Mouse (Mus musculus): ENCODE measurements around the gene Rcor1. TPM values are rescaled to one million over a fixed set of nuclear protein-coding genes. Genes with fewer than 3 reads are reported as not detected.
"Not testable (repeated sequence)": the region's sequence is repeated elsewhere in the genome, so short reads cannot be mapped to it uniquely, and the experiment has no call there.

Rcor1 gene
- polyA plus RNA-seq, 1 experiment from 2014 or later = 3.6 TPM

GRCm38 (mm10) chr12:111048201-111048600 lies 9.1 kb downstream of the Rcor1 start:
- Histone ChIP-seq H3K36me3 (replicated peaks; ENCODE audit: insufficient read depth, low read length) (peaks cover 13% of the 10 kb centered on the region), H3K9ac (replicated peaks) (no peak overlapping the region), H3K4me2 (ENCODE audit: low read depth, low read length) (no peak overlapping the region), H3K27me3 (ENCODE audit: insufficient read depth, low read length) (no peaks in the 10 kb centered on the region), H3K9me3 (ENCODE audit: low read length) (no peaks in the 10 kb centered on the region), H3K27ac (ENCODE audit: low read depth) (no peak overlapping the region), H3K4me3 (ENCODE audit: low read depth, low read length) (no peak overlapping the region), H3K4me1 (ENCODE audit: insufficient read depth) (0 out of 2 replicates have a peak, but pooled peaks cover 4% of the 10 kb centered on the region)
- no peak for DNase-seq
- 77% methylated on average over 2 of the region's 2 CpGs for WGBS (ENCODE audit: insufficient replicate concordance)
- TF ChIP-seq EP300 (IDR thresholded peaks at IDR 0.05; ENCODE audit: low read depth) (no peak), CTCF (IDR thresholded peaks at IDR 0.05; ENCODE audit: low read depth) (no peak)
- ATAC-seq = no peak

DNA sequence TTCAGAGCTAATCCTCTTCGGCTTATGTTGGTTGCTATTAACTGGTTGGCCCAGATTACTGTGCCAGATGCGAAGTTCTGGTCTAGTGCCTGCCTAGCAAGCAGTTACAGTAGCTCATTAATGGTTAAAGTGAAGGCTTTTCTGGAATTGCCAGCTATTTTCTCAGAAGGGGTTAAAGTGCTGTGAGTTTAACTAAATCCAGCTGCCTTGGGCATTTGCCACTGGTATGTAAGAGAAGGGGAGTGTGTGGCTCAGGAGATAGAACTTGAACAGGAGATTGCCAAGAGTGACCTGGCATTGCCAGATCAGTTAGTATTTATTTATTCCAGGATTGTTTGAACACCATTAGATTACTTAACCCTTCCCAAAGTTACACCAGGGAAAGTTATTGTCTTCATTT lies 11.1 kb downstream of the Rcor1 start:
- Histone ChIP-seq H3K27ac (ENCODE audit: low read depth) (no peak overlapping the region), H3K9ac (replicated peaks) (no peak overlapping the region), H3K4me1 (ENCODE audit: insufficient read depth) (0 out of 2 replicates have a peak, but pooled peaks cover 4% of the 10 kb centered on the region), H3K4me2 (ENCODE audit: low read depth, low read length) (no peak overlapping the region), H3K27me3 (ENCODE audit: insufficient read depth, low read length) (no peaks in the 10 kb centered on the region), H3K36me3 (replicated peaks; ENCODE audit: insufficient read depth, low read length) (peaks cover 10% of the 10 kb centered on the region), H3K9me3 (ENCODE audit: low read length) (no peaks in the 10 kb centered on the region), H3K4me3 (ENCODE audit: low read depth, low read length) (no peak overlapping the region)
- WGBS (ENCODE audit: insufficient replicate concordance) = 81% methylated on average over 2 of the region's 2 CpGs
- TF ChIP-seq EP300 (IDR thresholded peaks at IDR 0.05; ENCODE audit: low read depth) (no peak), CTCF (IDR thresholded peaks at IDR 0.05; ENCODE audit: low read depth) (no peak)
- DNase-seq (no peak), ATAC-seq (no peak)

GRCm38 (mm10) chr12:111063361-111063760 lies 24.2 kb downstream of the Rcor1 start:
- Histone ChIP-seq H3K9me3 (ENCODE audit: low read length) (no peaks in the 10 kb centered on the region), H3K27ac (ENCODE audit: low read depth) (no peak overlapping the region), H3K36me3 (replicated peaks; ENCODE audit: insufficient read depth, low read length) (peaks cover 4% of the 10 kb centered on the region; the same call in 1 of the 2 replicates), H3K4me3 (ENCODE audit: low read depth, low read length) (no peak overlapping the region), H3K9ac (replicated peaks) (no peak overlapping the region), H3K27me3 (ENCODE audit: insufficient read depth, low read length) (no peaks in the 10 kb centered on the region), H3K4me1 (ENCODE audit: insufficient read depth) (no peaks in the 10 kb centered on the region; the same call in 1 of the 2 replicates), H3K4me2 (ENCODE audit: low read depth, low read length) (no peak overlapping the region)
- TF ChIP-seq EP300 (IDR thresholded peaks at IDR 0.05; ENCODE audit: low read depth) = no peak
- no peak for TF ChIP-seq CTCF (IDR thresholded peaks at IDR 0.05; ENCODE audit: low read depth)
- WGBS (ENCODE audit: insufficient replicate concordance) = 61% methylated on average over 2 of the region's 2 CpGs
- ATAC-seq (no peak), DNase-seq (no peak)

- Histone ChIP-seq H3K27me3 (ENCODE audit: insufficient read depth, low read length) (no peaks in the 10 kb centered on the region), H3K4me1 (ENCODE audit: insufficient read depth) (no peaks in the 10 kb centered on the region; the same call in 1 of the 2 replicates), H3K27ac (ENCODE audit: low read depth) (no peak overlapping the region), H3K4me3 (ENCODE audit: low read depth, low read length) (no peak overlapping the region), H3K36me3 (replicated peaks; ENCODE audit: insufficient read depth, low read length) (no peaks in the 10 kb centered on the region), H3K4me2 (ENCODE audit: low read depth, low read length) (no peak overlapping the region), H3K9ac (replicated peaks) (no peak overlapping the region), H3K9me3 (ENCODE audit: low read length) (no peaks in the 10 kb centered on the region)
- DNase-seq = no peak
- WGBS (ENCODE audit: insufficient replicate concordance) = 82% methylated on average over 3 of the region's 3 CpGs
- ATAC-seq = no peak
- TF ChIP-seq EP300 (IDR thresholded peaks at IDR 0.05; ENCODE audit: low read depth) (no peak), CTCF (IDR thresholded peaks at IDR 0.05; ENCODE audit: low read depth) (no peak)
Measured at GRCm38 (mm10) chr12:111064220-111064619, 25.1 kb downstream of the Rcor1 start.

DNA sequence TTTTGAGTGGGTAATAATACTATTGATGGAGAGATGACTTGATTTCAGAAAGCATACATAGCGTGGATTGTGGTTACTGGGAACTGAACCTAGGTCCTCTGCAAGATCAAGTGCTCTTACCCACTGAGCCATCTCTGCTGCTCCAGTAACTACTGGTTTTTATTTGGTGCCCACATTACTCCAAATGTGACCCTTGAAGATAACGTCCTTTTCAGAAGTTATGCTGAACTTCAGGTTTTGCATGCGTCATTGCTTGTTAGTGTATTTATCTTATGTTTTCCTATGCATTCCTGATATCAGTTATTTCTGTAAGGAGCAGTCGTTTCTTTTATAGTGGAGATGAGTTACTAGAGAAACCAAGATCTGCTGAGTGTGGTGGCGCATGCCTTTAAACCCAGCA lies 26.2 kb downstream of the Rcor1 start:
- Histone ChIP-seq H3K27ac (ENCODE audit: low read depth) (no peak overlapping the region), H3K9ac (replicated peaks) (no peak overlapping the region), H3K4me3 (ENCODE audit: low read depth, low read length) (no peak overlapping the region), H3K27me3 (ENCODE audit: insufficient read depth, low read length) (no peaks in the 10 kb centered on the region), H3K9me3 (ENCODE audit: low read length) (no peaks in the 10 kb centered on the region), H3K36me3 (replicated peaks; ENCODE audit: insufficient read depth, low read length) (0 out of 2 replicates have a peak, but pooled peaks cover 4% of the 10 kb centered on the region), H3K4me1 (ENCODE audit: insufficient read depth) (no peaks in the 10 kb centered on the region; the same call in 1 of the 2 replicates), H3K4me2 (ENCODE audit: low read depth, low read length) (no peak overlapping the region)
- DNase-seq (no peak), ATAC-seq (no peak)
- 62% methylated on average over 5 of the region's 5 CpGs for WGBS (ENCODE audit: insufficient replicate concordance)
- TF ChIP-seq EP300 (IDR thresholded peaks at IDR 0.05; ENCODE audit: low read depth) = no peak
- TF ChIP-seq CTCF (IDR thresholded peaks at IDR 0.05; ENCODE audit: low read depth) = no peak

DNA sequence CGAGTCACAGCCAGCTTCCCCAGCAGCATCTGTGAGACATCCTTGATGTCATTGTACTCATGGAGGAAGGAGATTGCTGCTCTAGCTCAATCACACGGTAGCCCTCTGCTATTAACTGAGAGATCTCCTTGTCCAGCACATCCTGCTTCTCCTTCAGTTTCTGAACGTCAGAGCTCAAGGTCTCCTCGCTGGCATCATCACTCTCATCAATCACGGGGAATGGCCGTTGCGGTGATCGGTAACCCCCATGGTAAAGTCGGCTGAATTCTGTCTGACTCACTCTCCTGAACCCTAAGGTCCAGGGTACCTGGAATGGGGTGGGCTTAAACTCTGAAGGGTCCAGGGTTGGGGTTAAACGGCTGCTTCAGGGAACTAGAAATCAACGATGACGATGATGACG lies 28.7 kb downstream of the Rcor1 start:
- 81% methylated on average over 13 of the region's 13 CpGs for WGBS (ENCODE audit: insufficient replicate concordance)
- no peak for DNase-seq
- no peaks in the 10 kb centered on the region for H3K27me3 ChIP-seq (ENCODE audit: insufficient read depth, low read length)
- no peaks in the 10 kb centered on the region; the same call in 1 of the 2 replicates for H3K4me1 ChIP-seq (ENCODE audit: insufficient read depth)
- H3K9ac ChIP-seq (replicated peaks) = no peak overlapping the region
- no peaks in the 10 kb centered on the region for H3K9me3 ChIP-seq (ENCODE audit: low read length)
- H3K27ac ChIP-seq (ENCODE audit: low read depth) = no peak overlapping the region
- no peak overlapping the region for H3K4me3 ChIP-seq (ENCODE audit: low read depth, low read length)
- ATAC-seq = no peak
- 0 out of 2 replicates have a peak, but pooled peaks cover 4% of the 10 kb centered on the region for H3K36me3 ChIP-seq (replicated peaks; ENCODE audit: insufficient read depth, low read length)
- TF ChIP-seq CTCF (IDR thresholded peaks at IDR 0.05; ENCODE audit: low read depth) (no peak), EP300 (IDR thresholded peaks at IDR 0.05; ENCODE audit: low read depth) (no peak)
- no peak overlapping the region for H3K4me2 ChIP-seq (ENCODE audit: low read depth, low read length)

GRCm38 (mm10) chr12:111069299-111069698 lies 30.1 kb downstream of the Rcor1 start:
- H3K9ac ChIP-seq (replicated peaks); DNase-seq; H3K4me2 ChIP-seq (ENCODE audit: low read depth, low read length); ATAC-seq; H3K36me3 ChIP-seq (replicated peaks; ENCODE audit: insufficient read depth, low read length); H3K4me1 ChIP-seq (ENCODE audit: insufficient read depth); H3K27ac ChIP-seq (ENCODE audit: low read depth); H3K27me3 ChIP-seq (ENCODE audit: insufficient read depth, low read length); H3K9me3 ChIP-seq (ENCODE audit: low read length); H3K4me3 ChIP-seq (ENCODE audit: low read depth, low read length): not testable (repeated sequence)

All from liver, postnatal 0 days (tissue).